Mouse (Mus musculus) urinary bladder, postnatal 14 days (tissue): ENCODE results near the gene Gpr152.
"Not testable (repeated sequence)": the region's sequence is repeated elsewhere in the genome, so short reads cannot be mapped to it uniquely, and the experiment has no call there.

Experiments
- DNase-seq: peaks from one replicate; pipeline ENCODE4 v3.0.0; 2021; ENCODE audit warnings: low spot score

Gpr152 gene

GRCm38 (mm10) chr19:4131075-4131474 lies 8.5 kb upstream of the Gpr152 start:
- DNase-seq = no peak

GRCm38 (mm10) chr19:4131768-4132167 lies 7.8 kb upstream of the Gpr152 start:
- no peak for DNase-seq

GRCm38 (mm10) chr19:4134354-4134753 lies 5.2 kb upstream of the Gpr152 start:
- DNase-seq = no peak

- DNase-seq = not testable (repeated sequence)
These were observed 4.2 kb upstream of the Gpr152 start for GRCm38 (mm10) chr19:4135229-4135962.

- DNase-seq = not testable (repeated sequence)
These were observed 3.6 kb upstream of the Gpr152 start for GRCm38 (mm10) chr19:4135963-4136345.

- no peak for DNase-seq
These were observed 3.1 kb upstream of the Gpr152 start for GRCm38 (mm10) chr19:4136463-4136862.

GRCm38 (mm10) chr19:4137913-4138312 lies 1.7 kb upstream of the Gpr152 start:
- no peak for DNase-seq

GRCm38 (mm10) chr19:4140147-4140546 lies 560 bp downstream of the Gpr152 start:
- no peak for DNase-seq

GRCm38 (mm10) chr19:4142416-4143173 lies 3.0 kb downstream of the Gpr152 start:
- no peak for DNase-seq

- DNase-seq = no peak
These were observed 4.2 kb downstream of the Gpr152 start, which contains the start of gene Cabp4 for GRCm38 (mm10) chr19:4143759-4144268. Gene Cabp4 (minus strand): TSS chr19:4144033.

GRCm38 (mm10) chr19:4144550-4145498 lies 5.2 kb downstream of the Gpr152 start:
- no peak for DNase-seq

GRCm38 (mm10) chr19:4145936-4146335 lies 6.3 kb downstream of the Gpr152 start:
- DNase-seq = no peak

- DNase-seq = no peak
These were observed 6.9 kb downstream of the Gpr152 start for GRCm38 (mm10) chr19:4146366-4147021.

GRCm38 (mm10) chr19:4147022-4147405 lies 7.4 kb downstream of the Gpr152 start:
- DNase-seq = no peak

GRCm38 (mm10) chr19:4147782-4148490 lies 8.3 kb downstream of the Gpr152 start:
- DNase-seq = no peak

- peak; percentile 97 for DNase-seq
These were observed 8.9 kb downstream of the Gpr152 start, which contains the start of gene Coro1b for GRCm38 (mm10) chr19:4148491-4148806. Gene Coro1b (plus strand): TSS chr19:4148619.

- DNase-seq = no peak
These were observed 9.2 kb downstream of the Gpr152 start for GRCm38 (mm10) chr19:4148819-4149218.

GRCm38 (mm10) chr19:4149283-4149682 lies 9.7 kb downstream of the Gpr152 start:
- no peak for DNase-seq

GRCm38 (mm10) chr19:4149764-4150461 lies 10.3 kb downstream of the Gpr152 start:
- no peak for DNase-seq
